Mouse (Mus musculus): ENCODE measurements around the gene Sh3bgrl2. TPM values are rescaled to one million over a fixed set of nuclear protein-coding genes. Genes with fewer than 3 reads are reported as not detected.

Sh3bgrl2 gene
- polyA plus RNA-seq, 1 experiment from 2014 or later, result 7.7 TPM

GRCm38 (mm10) chr9:83545240-83545639 lies 2.9 kb upstream of the Sh3bgrl2 start:
- Histone ChIP-seq H3K9ac (no peak overlapping the region), H3K4me2 (no peak overlapping the region), H3K27me3 (replicated peaks) (no peaks in the 10 kb centered on the region), H3K36me3 (replicated peaks) (no peaks in the 10 kb centered on the region), H3K4me3 (no peak overlapping the region), H3K4me1 (peaks cover 5% of the 10 kb centered on the region; the same call in 1 of the 2 replicates), H3K27ac (no peak overlapping the region), H3K9me3 (no peaks in the 10 kb centered on the region)
- ATAC-seq (replicated peaks), result no peak

GRCm38 (mm10) chr9:83546316-83546715 lies 1.8 kb upstream of the Sh3bgrl2 start:
- no peak for ATAC-seq (replicated peaks)
- H3K9me3 ChIP-seq, result no peaks in the 10 kb centered on the region
- no peaks in the 10 kb centered on the region for H3K27me3 ChIP-seq (replicated peaks)
- no peak overlapping the region for H3K4me2 ChIP-seq
- peaks cover 10% of the 10 kb centered on the region; the same call in 1 of the 2 replicates for H3K4me1 ChIP-seq
- no peak overlapping the region for H3K27ac ChIP-seq
- no peak overlapping the region for H3K4me3 ChIP-seq
- 83% methylated on average over 7 of the region's 7 CpGs for WGBS
- no peaks in the 10 kb centered on the region for H3K36me3 ChIP-seq (replicated peaks)
- H3K9ac ChIP-seq, result no peak overlapping the region

DNA sequence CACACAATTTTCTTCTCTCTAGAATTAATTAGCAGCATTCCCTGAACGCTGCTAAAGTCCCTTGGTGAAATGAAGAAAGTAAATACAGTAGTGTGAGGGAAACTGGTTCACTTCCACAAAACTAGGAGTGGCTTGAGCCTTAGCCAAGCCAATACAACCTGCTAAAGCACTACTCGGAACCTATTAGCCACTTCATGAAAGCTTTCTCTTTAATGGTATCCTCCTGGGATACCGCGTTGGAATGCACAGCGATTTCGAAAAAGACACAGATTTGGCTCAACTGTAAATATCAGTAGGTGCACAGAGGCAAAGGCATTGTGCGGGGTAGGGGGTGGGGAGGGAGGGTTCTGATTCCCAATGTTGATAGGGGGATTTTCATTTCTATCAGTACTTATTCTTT lies 898 bp upstream of the Sh3bgrl2 start:
- no peak overlapping the region for H3K4me2 ChIP-seq
- no peak overlapping the region for H3K27ac ChIP-seq
- no peaks in the 10 kb centered on the region for H3K36me3 ChIP-seq (replicated peaks)
- 74% methylated on average over 7 of the region's 7 CpGs for WGBS
- H3K9ac ChIP-seq, result no peak overlapping the region
- H3K4me1 ChIP-seq, result peaks cover 10% of the 10 kb centered on the region; the same call in 1 of the 2 replicates
- H3K27me3 ChIP-seq (replicated peaks), result no peaks in the 10 kb centered on the region
- H3K4me3 ChIP-seq, result no peak overlapping the region
- no peaks in the 10 kb centered on the region for H3K9me3 ChIP-seq
- no peak for ATAC-seq (replicated peaks)

GRCm38 (mm10) chr9:83549866-83550265 lies 1.7 kb downstream of the Sh3bgrl2 start:
- Histone ChIP-seq H3K27me3 (replicated peaks) (no peaks in the 10 kb centered on the region), H3K27ac (no peak overlapping the region), H3K36me3 (replicated peaks) (no peaks in the 10 kb centered on the region), H3K9me3 (no peaks in the 10 kb centered on the region), H3K4me3 (no peak overlapping the region), H3K4me1 (peaks cover 10% of the 10 kb centered on the region; the same call in 1 of the 2 replicates), H3K4me2 (no peak overlapping the region), H3K9ac (no peak overlapping the region)
- WGBS, result 93% methylated on average over 6 of the region's 6 CpGs
- no peak for ATAC-seq (replicated peaks)

DNA sequence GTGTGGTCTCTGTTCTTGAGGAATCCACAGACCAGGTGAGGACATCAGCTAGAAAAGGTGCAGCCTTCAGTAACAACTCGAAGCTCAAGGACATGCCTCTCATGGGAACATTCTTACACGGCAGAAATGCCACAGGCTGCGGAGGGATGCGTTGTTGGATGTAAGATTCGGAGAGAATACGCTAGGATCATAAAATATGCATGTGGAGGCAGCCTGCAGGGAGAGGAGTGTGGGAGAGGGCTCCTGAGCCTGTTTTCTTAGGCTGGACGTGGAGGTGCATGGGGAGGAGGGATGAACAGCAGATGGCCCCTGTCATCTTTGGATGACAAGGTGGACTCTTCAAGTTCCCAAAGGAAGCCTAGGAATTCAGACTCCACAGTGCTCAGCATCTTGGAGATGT lies 3.0 kb downstream of the Sh3bgrl2 start:
- 57% methylated on average over 7 of the region's 7 CpGs for WGBS
- H3K4me1 ChIP-seq, result peaks cover 10% of the 10 kb centered on the region
- no peaks in the 10 kb centered on the region for H3K9me3 ChIP-seq
- no peaks in the 10 kb centered on the region for H3K27me3 ChIP-seq (replicated peaks)
- H3K9ac ChIP-seq, result no peak overlapping the region
- H3K4me3 ChIP-seq, result no peak overlapping the region
- H3K27ac ChIP-seq, result no peak overlapping the region
- H3K36me3 ChIP-seq (replicated peaks), result no peaks in the 10 kb centered on the region
- no peak for ATAC-seq (replicated peaks)
- H3K4me2 ChIP-seq, result no peak overlapping the region

DNA sequence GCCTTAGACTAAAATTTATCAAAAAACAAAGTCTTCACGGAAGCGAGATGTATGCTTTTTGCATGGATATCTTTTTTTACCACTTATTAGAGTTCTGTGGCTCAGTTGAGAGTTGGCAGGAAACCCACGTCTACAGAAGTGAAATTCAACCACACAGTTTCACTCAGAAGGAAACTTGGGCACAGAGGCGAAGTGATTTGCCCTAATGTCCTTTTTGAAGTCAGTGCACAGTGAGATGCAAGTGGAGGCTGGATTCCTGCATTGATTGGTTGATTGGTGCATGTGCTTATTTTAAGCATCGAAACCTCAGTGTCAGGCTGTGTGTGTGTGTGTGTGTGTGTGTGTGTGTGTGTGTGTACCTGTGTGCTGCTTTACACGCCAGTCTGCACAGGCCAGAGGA lies 3.5 kb downstream of the Sh3bgrl2 start:
- no peaks in the 10 kb centered on the region for H3K27me3 ChIP-seq (replicated peaks)
- H3K9ac ChIP-seq, result no peak overlapping the region
- no peaks in the 10 kb centered on the region for H3K9me3 ChIP-seq
- peaks cover 15% of the 10 kb centered on the region for H3K4me1 ChIP-seq
- ATAC-seq (replicated peaks), result no peak
- WGBS, result 87% methylated on average over 6 of the region's 6 CpGs
- no peaks in the 10 kb centered on the region for H3K36me3 ChIP-seq (replicated peaks)
- H3K4me3 ChIP-seq, result no peak overlapping the region
- no peak overlapping the region for H3K4me2 ChIP-seq
- H3K27ac ChIP-seq, result no peak overlapping the region

DNA sequence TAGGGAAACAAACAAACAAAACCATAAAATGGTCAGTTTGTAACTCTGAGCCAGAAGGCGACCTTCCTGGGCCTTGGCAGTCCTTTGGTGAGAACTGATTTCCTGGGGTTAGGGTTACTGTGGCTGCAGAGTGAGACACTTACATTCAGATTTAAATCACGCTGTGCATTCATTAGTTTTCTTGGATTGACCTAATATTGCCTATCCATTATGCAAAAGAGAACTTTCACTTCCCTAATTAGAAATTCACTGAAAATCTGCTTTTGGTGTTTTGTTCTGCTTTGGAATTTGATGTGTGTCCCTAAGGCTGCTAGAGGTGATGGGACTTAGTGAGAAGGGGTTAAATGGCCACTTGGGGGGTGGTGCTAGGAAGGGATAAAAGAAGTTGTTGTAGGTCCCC lies 7.5 kb downstream of the Sh3bgrl2 start:
- H3K9ac ChIP-seq, result no peak overlapping the region
- WGBS, result 74% methylated on average over 2 of the region's 2 CpGs
- H3K4me1 ChIP-seq, result peaks cover 16% of the 10 kb centered on the region
- ATAC-seq (replicated peaks), result no peak
- no peak overlapping the region for H3K4me2 ChIP-seq
- no peaks in the 10 kb centered on the region for H3K27me3 ChIP-seq (replicated peaks)
- H3K9me3 ChIP-seq, result no peaks in the 10 kb centered on the region
- no peak overlapping the region for H3K27ac ChIP-seq
- no peak overlapping the region for H3K4me3 ChIP-seq
- no peaks in the 10 kb centered on the region for H3K36me3 ChIP-seq (replicated peaks)

DNA sequence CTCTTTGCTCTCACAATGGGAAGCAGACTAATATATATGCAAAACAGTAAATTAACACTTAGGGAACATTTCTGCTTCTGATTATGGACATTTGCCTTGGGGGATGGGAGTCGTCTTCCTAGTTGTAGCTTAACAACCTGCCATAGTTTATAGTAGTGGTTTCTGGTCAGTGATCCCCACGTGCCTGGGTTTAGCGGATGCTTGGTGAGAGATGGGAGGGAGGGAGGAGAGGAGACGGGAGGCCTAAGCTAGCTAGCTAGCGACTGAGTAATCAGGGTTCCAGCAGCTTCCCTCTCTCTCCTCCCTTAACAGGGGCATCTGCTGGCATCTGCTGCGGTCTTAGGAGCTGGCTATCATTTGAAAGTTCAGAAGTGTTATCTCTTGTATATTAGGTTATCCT lies 8.1 kb downstream of the Sh3bgrl2 start:
- no peaks in the 10 kb centered on the region for H3K27me3 ChIP-seq (replicated peaks)
- H3K9me3 ChIP-seq, result no peaks in the 10 kb centered on the region
- H3K27ac ChIP-seq, result no peak overlapping the region
- no peak for ATAC-seq (replicated peaks)
- 21% methylated on average over 6 of the region's 6 CpGs for WGBS
- no peaks in the 10 kb centered on the region for H3K36me3 ChIP-seq (replicated peaks)
- no peak overlapping the region for H3K9ac ChIP-seq
- H3K4me1 ChIP-seq, result peaks cover 12% of the 10 kb centered on the region
- no peak overlapping the region for H3K4me3 ChIP-seq
- no peak overlapping the region for H3K4me2 ChIP-seq

DNA sequence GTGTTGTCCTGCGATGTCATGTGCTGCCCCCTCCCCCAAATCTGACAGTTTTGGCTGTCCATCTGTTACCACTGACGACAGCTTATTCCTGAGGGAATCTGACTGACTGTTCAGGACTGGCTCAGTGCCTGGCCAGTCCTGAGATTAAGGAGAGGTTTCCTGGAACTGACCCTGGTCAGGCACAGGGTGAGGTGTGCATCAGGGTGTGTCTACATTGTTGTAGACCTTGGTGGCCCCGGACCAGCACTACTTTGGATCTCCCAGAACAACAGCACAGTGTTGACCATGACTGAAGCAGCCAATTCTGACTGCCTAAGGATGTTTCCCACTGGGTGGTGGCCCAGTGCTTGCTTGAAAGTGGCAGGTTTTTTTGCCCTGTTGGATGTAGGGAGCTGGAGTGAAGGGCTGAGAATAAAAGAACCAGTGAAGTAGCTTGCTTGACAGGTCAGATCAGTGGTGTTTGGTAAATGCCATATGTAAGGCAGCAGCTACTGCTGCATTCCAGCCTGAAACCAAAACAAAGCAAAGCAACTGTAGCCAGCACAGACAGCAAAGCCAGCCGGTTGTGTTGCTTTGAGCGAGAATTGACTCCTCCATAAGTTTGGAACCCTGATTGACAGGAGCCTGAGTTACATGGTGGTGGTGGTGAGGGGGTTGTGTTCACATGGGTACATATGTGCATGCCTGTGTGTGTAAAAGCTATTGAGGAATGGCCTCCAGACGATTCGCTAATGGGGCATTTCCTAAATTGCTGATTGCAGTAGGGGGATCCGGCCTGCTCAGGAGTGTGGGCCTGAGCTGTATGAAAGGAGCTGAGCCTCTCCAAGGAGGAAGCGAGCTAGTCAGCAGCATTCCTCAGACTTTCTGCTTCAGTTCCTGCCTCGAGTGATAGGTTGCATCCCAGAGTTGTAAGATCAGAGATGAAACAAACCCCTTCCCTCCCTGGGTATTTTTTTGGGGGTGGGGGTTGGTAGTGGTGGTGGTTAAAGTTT lies 8.9 kb downstream of the Sh3bgrl2 start:
- H3K36me3 ChIP-seq (replicated peaks), result no peaks in the 10 kb centered on the region
- H3K9me3 ChIP-seq, result no peaks in the 10 kb centered on the region
- WGBS, result 59% methylated on average over 10 of the region's 10 CpGs
- ATAC-seq (replicated peaks), result peak; percentile 38; the same call in 1 of the 2 replicates
- no peaks in the 10 kb centered on the region for H3K27me3 ChIP-seq (replicated peaks)
- H3K9ac ChIP-seq, result no peak overlapping the region
- H3K4me2 ChIP-seq, result no peak overlapping the region
- H3K4me3 ChIP-seq, result no peak overlapping the region
- H3K27ac ChIP-seq, result no peak overlapping the region
- H3K4me1 ChIP-seq, result peaks cover 11% of the 10 kb centered on the region

- Histone ChIP-seq H3K9me3 (no peaks in the 10 kb centered on the region), H3K27ac (no peak overlapping the region), H3K4me3 (no peak overlapping the region), H3K9ac (no peak overlapping the region), H3K36me3 (replicated peaks) (no peaks in the 10 kb centered on the region), H3K4me1 (peaks cover 18% of the 10 kb centered on the region), H3K4me2 (no peak overlapping the region), H3K27me3 (replicated peaks) (no peaks in the 10 kb centered on the region)
- 91% methylated on average over 4 of the region's 4 CpGs for WGBS
- no peak for ATAC-seq (replicated peaks)
Observed at GRCm38 (mm10) chr9:83560670-83561069, 12.5 kb downstream of the Sh3bgrl2 start.

- no peak for ATAC-seq (replicated peaks)
- Histone ChIP-seq H3K4me1 (peaks cover 6% of the 10 kb centered on the region; the same call in 1 of the 2 replicates), H3K4me2 (no peak overlapping the region), H3K36me3 (replicated peaks) (no peaks in the 10 kb centered on the region), H3K9me3 (no peaks in the 10 kb centered on the region), H3K9ac (no peak overlapping the region), H3K27me3 (replicated peaks) (no peaks in the 10 kb centered on the region), H3K27ac (no peak overlapping the region), H3K4me3 (no peak overlapping the region)
- WGBS, result 92% methylated on average over 7 of the region's 7 CpGs
Observed at GRCm38 (mm10) chr9:83562889-83563288, 14.8 kb downstream of the Sh3bgrl2 start.

GRCm38 (mm10) chr9:83563808-83564549 lies 15.9 kb downstream of the Sh3bgrl2 start:
- Histone ChIP-seq H3K9me3 (no peaks in the 10 kb centered on the region), H3K4me3 (no peak overlapping the region), H3K27me3 (replicated peaks) (no peaks in the 10 kb centered on the region), H3K4me2 (no peak overlapping the region), H3K36me3 (replicated peaks) (no peaks in the 10 kb centered on the region), H3K27ac (no peak overlapping the region), H3K4me1 (peaks cover 6% of the 10 kb centered on the region; the same call in 1 of the 2 replicates), H3K9ac (no peak overlapping the region)
- ATAC-seq (replicated peaks), result no peak
- WGBS, result 42% methylated on average over 16 of the region's 16 CpGs
